Mouse (Mus musculus) MEL (cell line): Measurements from ENCODE around the gene Nell2. TPM values are rescaled to one million over a fixed set of nuclear protein-coding genes. Genes with fewer than 3 reads are reported as not detected.

Experiments used
- DNase-seq: peaks from one replicate; pipeline ENCODE4 v3.0.0; 2011; ENCODE audit warnings: low read depth, low spot score
- H3K27ac ChIP-seq: 2 replicates; pipeline ENCODE4 v1.5.1; 2012; ENCODE audit warnings: low read depth, mild to moderate bottlenecking, control low read depth, low read length, moderate library complexity; ENCODE audit not compliant: control insufficient read depth
- H3K27me3 ChIP-seq, 2 experiments: fragments of 150-350 bp in 1 of 2; sonication (generic) in 1 of 2; 2 replicates each; pipeline ENCODE4 v1.6.1; 2012; ENCODE audit warnings: low read length in 2 of 2, mild to moderate bottlenecking in 2 of 2, improper control_type of control experiment in 1 of 2, moderate library complexity in 1 of 2; ENCODE audit not compliant: insufficient read depth in 2 of 2, control insufficient read depth in 1 of 2
- H3K36me3 ChIP-seq, 2 experiments: 2 replicates each; pipeline ENCODE4 v1.6.1; 2012 to 2014; ENCODE audit warnings: low read length in 2 of 2, improper control_type of control experiment in 1 of 2, inconsistent platforms in 1 of 2, mild to moderate bottlenecking in 1 of 2; ENCODE audit not compliant: insufficient read depth in 2 of 2, control insufficient read depth in 1 of 2
- H3K4me1 ChIP-seq, 2 experiments: fragments of 150-350 bp in 1 of 2; sonication (generic) in 1 of 2; 2 replicates each; pipeline ENCODE4 v1.6.1; 2012; ENCODE audit warnings: low read length in 2 of 2, improper control_type of control experiment in 1 of 2, mild to moderate bottlenecking in 1 of 2; ENCODE audit not compliant: insufficient read depth in 2 of 2, control insufficient read depth in 1 of 2
- H3K4me3 ChIP-seq, 2 experiments: fragments of 150-350 bp in 1 of 2; sonication (generic) in 1 of 2; 2 replicates each; pipeline ENCODE4 v1.5.1; 2012; ENCODE audit warnings: low read depth in 2 of 2, low read length in 2 of 2, mild to moderate bottlenecking in 2 of 2, moderate library complexity in 2 of 2, control low read depth in 1 of 2, improper control_type of control experiment in 1 of 2; ENCODE audit not compliant: control insufficient read depth in 1 of 2, insufficient read depth in 1 of 2
- H3K79me2 ChIP-seq: 2 replicates; pipeline ENCODE4 v1.6.1; 2012; ENCODE audit warnings: mild to moderate bottlenecking, low read length, moderate library complexity; ENCODE audit not compliant: control insufficient read depth, poor library complexity, insufficient read depth
- H3K9ac ChIP-seq: 2 replicates; pipeline ENCODE4 v1.6.1; 2012; ENCODE audit warnings: low read depth, mild to moderate bottlenecking, control low read depth, low read length, moderate library complexity; ENCODE audit not compliant: control insufficient read depth, poor library complexity, severe bottlenecking
- H3K9me3 ChIP-seq: fragments of 150-350 bp; sonication (generic); replicated peaks from 2 replicates; pipeline ENCODE4 v1.6.1; 2012; ENCODE audit warnings: mild to moderate bottlenecking, low read length, improper control_type of control experiment, moderate library complexity; ENCODE audit not compliant: insufficient read depth
- BHLHE40 ChIP-seq: IDR thresholded peaks from 2 replicates; pipeline ENCODE4 v1.6.1; 2012; ENCODE audit warnings: low read depth, mild to moderate bottlenecking, inconsistent platforms, low read length, improper control_type of control experiment, borderline replicate concordance
- CTCF ChIP-seq, 3 experiments: IDR thresholded peaks in 2 of 3; conservative IDR thresholded peaks in 1 of 3; 2 replicates each; pipeline ENCODE4 v1.5.1; 2011 to 2012; ENCODE audit warnings: low read length in 3 of 3, low read depth in 2 of 3, mild to moderate bottlenecking in 2 of 3, improper control_type of control experiment in 1 of 3, inconsistent platforms in 1 of 3, mixed read lengths in 1 of 3, moderate library complexity in 1 of 3; ENCODE audit not compliant: control insufficient read depth in 1 of 3, insufficient read depth in 1 of 3, poor library complexity in 1 of 3, severe bottlenecking in 1 of 3
- EP300 ChIP-seq, 2 experiments: IDR thresholded peaks; 2 replicates each; pipeline ENCODE4 v1.6.1; 2011; ENCODE audit warnings: improper control_type of control experiment in 2 of 2, low read length in 2 of 2, low read depth in 1 of 2, mild to moderate bottlenecking in 1 of 2
- ETS1 ChIP-seq: IDR thresholded peaks from 2 replicates; pipeline ENCODE4 v1.6.1; 2012; ENCODE audit warnings: low read depth, mild to moderate bottlenecking, inconsistent platforms, low read length, improper control_type of control experiment, moderate library complexity
- GABPA ChIP-seq: IDR thresholded peaks from 2 replicates; pipeline ENCODE4 v1.6.1; 2012; ENCODE audit warnings: low read depth, mild to moderate bottlenecking, inconsistent platforms, low read length, improper control_type of control experiment, moderate library complexity
- HCFC1 ChIP-seq: IDR thresholded peaks from 2 replicates; pipeline ENCODE4 v1.6.1; 2012; ENCODE audit warnings: low read depth, mild to moderate bottlenecking, inconsistent platforms, low read length, improper control_type of control experiment, moderate library complexity
- MAX ChIP-seq: IDR thresholded peaks from 2 replicates; pipeline ENCODE4 v1.6.1; 2011; ENCODE audit warnings: low read length, improper control_type of control experiment
- MAZ ChIP-seq: IDR thresholded peaks from 2 replicates; pipeline ENCODE4 v1.6.1; 2012; ENCODE audit warnings: low read depth, mild to moderate bottlenecking, inconsistent platforms, low read length, improper control_type of control experiment
- MEF2A ChIP-seq: IDR thresholded peaks from 2 replicates; pipeline ENCODE4 v1.6.1; 2014; ENCODE audit warnings: low read depth, mild to moderate bottlenecking, inconsistent platforms, low read length, improper control_type of control experiment; ENCODE audit not compliant: poor library complexity, insufficient replicate concordance, severe bottlenecking; ENCODE audit errors: extremely low read depth
- MYB ChIP-seq: IDR thresholded peaks from 2 replicates; pipeline ENCODE4 v1.6.1; 2011; ENCODE audit warnings: mild to moderate bottlenecking, low read depth, low read length, improper control_type of control experiment
- NELFE ChIP-seq: IDR thresholded peaks from 2 replicates; pipeline ENCODE4 v1.6.1; 2011; ENCODE audit warnings: low read depth, low read length, improper control_type of control experiment
- NRF1 ChIP-seq: IDR thresholded peaks from 2 replicates; pipeline ENCODE4 v1.6.1; 2014; ENCODE audit warnings: low read depth, mild to moderate bottlenecking, inconsistent platforms, low read length, improper control_type of control experiment, moderate library complexity; ENCODE audit not compliant: poor library complexity, insufficient read depth, severe bottlenecking
- POLR2A ChIP-seq, 2 experiments: IDR thresholded peaks; 2 replicates each; pipeline ENCODE4 v1.6.1; 2011 to 2012; ENCODE audit warnings: low read length in 2 of 2, mild to moderate bottlenecking in 2 of 2, control low read depth in 1 of 2, improper control_type of control experiment in 1 of 2, low read depth in 1 of 2, moderate library complexity in 1 of 2; ENCODE audit not compliant: control insufficient read depth in 1 of 2, insufficient read depth in 1 of 2, poor library complexity in 1 of 2
- POLR2AphosphoS2 ChIP-seq: IDR thresholded peaks from 2 replicates; pipeline ENCODE4 v1.6.1; 2011; ENCODE audit warnings: low read length, improper control_type of control experiment
- POLR2AphosphoS5 ChIP-seq: IDR thresholded peaks from 2 replicates; pipeline ENCODE4 v1.6.1; 2012; ENCODE audit warnings: low read depth, borderline replicate concordance, mild to moderate bottlenecking, inconsistent platforms, low read length, moderate library complexity, mixed read lengths
- RCOR1 ChIP-seq: IDR thresholded peaks from 2 replicates; pipeline ENCODE4 v1.6.1; 2012; ENCODE audit warnings: low read depth, mild to moderate bottlenecking, inconsistent platforms, low read length, improper control_type of control experiment
- SMC3 ChIP-seq: IDR thresholded peaks from 2 replicates; pipeline ENCODE4 v1.6.1; 2011; ENCODE audit warnings: low read depth, low read length, improper control_type of control experiment
- TBP ChIP-seq: IDR thresholded peaks from 2 replicates; pipeline ENCODE4 v1.8.0; 2011; ENCODE audit warnings: low read depth, low read length, improper control_type of control experiment
- UBTF ChIP-seq: IDR thresholded peaks from 2 replicates; pipeline ENCODE4 v1.6.1; 2012; ENCODE audit warnings: low read depth, mild to moderate bottlenecking, inconsistent platforms, low read length, improper control_type of control experiment, moderate library complexity, borderline replicate concordance; ENCODE audit not compliant: insufficient read depth
- USF2 ChIP-seq, 2 experiments: IDR thresholded peaks; 2 replicates each; pipeline ENCODE4 v1.6.1; 2011 to 2012; ENCODE audit warnings: improper control_type of control experiment in 2 of 2, low read length in 2 of 2, borderline replicate concordance in 1 of 2, inconsistent platforms in 1 of 2, low read depth in 1 of 2, mild to moderate bottlenecking in 1 of 2; ENCODE audit not compliant: insufficient read depth in 1 of 2
- ZC3H11A ChIP-seq: IDR thresholded peaks from 2 replicates; pipeline ENCODE4 v1.6.1; 2012; ENCODE audit warnings: low read depth, mild to moderate bottlenecking, inconsistent platforms, low read length, improper control_type of control experiment
- ZMIZ1 ChIP-seq: IDR thresholded peaks from 2 replicates; pipeline ENCODE4 v1.6.1; 2012; ENCODE audit warnings: low read depth, mild to moderate bottlenecking, inconsistent platforms, low read length, improper control_type of control experiment, moderate library complexity
- ZNF384 ChIP-seq: IDR thresholded peaks from 2 replicates; pipeline ENCODE4 v1.6.1; 2012; ENCODE audit warnings: low read depth, mild to moderate bottlenecking, inconsistent platforms, low read length, improper control_type of control experiment
- polyA plus RNA-seq, 2 experiments: library from polyadenylated mRNA; stranded (reverse) in 1 of 2; unstranded in 1 of 2; fragments of >175 nt in 1 of 2; fragments of >200 nt in 1 of 2; gene quantifications; 2 replicates each; pipeline versions ENCODE4 v1.2.1 to v1.2.4; 2012; ENCODE audit warnings: low replicate concordance in 2 of 2, low read depth in 1 of 2; ENCODE audit not compliant: insufficient read length in 2 of 2, insufficient read depth in 1 of 2, missing spikeins in 1 of 2
- total RNA-seq: library from RNA; depleted of rRNA; stranded (reverse); fragments of 300-350 nt; gene quantifications from 2 replicates; pipeline ENCODE4 v1.2.3, GENCODE M21; 2012

Nell2 gene
- total and polyA plus RNA-seq, 3 experiments: not detected

DNA sequence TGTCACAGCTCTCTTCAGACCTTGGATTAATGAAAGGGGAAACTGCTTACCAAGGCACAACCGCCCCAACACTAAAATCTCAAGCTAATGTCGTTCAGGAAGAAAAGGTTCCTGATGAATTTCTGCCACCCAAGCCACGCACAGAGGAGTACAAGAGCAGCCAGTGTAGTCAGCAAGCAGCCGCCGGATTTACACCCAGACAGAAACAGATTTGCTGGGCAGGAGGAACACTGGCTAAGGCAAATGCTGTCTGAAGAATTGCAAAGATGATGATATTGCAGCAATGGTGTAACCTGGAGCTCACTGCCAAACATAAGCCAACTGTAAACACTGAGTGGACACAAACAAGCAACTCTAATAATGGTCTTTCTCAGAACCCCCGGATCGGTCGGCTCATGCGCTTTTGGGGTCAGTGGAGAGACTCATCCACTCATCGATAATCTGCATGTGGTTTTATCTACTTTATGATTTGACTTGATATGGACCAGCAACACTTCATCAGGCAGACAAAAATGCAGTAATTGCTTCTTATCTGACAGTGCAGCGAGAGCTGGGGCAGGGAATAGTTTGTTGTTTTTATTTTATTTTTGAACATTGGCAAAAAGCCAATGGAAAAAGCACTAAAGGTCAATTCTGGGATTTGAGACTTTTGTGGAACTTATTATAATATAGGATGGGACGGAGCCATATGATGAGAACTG lies 389.5 kb downstream of the Nell2 start:
- H3K27me3 ChIP-seq: no peaks in the 10 kb centered on the region
- no peak for TF ChIP-seq HCFC1
- TF ChIP-seq CTCF (IDR thresholded peaks at IDR 0.05 in 2 of 3, conservative IDR thresholded peaks at IDR 0.05 in 1 of 3; ENCODE audit: control insufficient read depth in 1 of 3, insufficient read depth in 1 of 3, low read depth in 2 of 3, low read length in 3 of 3, poor library complexity in 1 of 3, severe bottlenecking in 1 of 3): no peak
- no peak for TF ChIP-seq POLR2AphosphoS5
- no peak for TF ChIP-seq UBTF
- TF ChIP-seq ZMIZ1: no peak
- TF ChIP-seq POLR2AphosphoS2: no peak
- TF ChIP-seq RCOR1: no peak
- no peak for TF ChIP-seq EP300 (IDR thresholded peaks at IDR 0.05; ENCODE audit: low read depth in 1 of 2, low read length in 2 of 2)
- no peak for TF ChIP-seq GABPA
- TF ChIP-seq USF2 (IDR thresholded peaks at IDR 0.05; ENCODE audit: borderline replicate concordance in 1 of 2, insufficient read depth in 1 of 2, low read depth in 1 of 2, low read length in 2 of 2): no peak
- TF ChIP-seq MAZ: no peak
- no peak for TF ChIP-seq MYB
- H3K4me3 ChIP-seq: no peak overlapping the region
- no peaks in the 10 kb centered on the region for H3K36me3 ChIP-seq
- no peak overlapping the region for H3K9ac ChIP-seq
- H3K27ac ChIP-seq: no peak overlapping the region
- H3K9me3 ChIP-seq: no peaks in the 10 kb centered on the region; the same call in 1 of the 2 replicates
- H3K79me2 ChIP-seq: no peaks in the 10 kb centered on the region
- no peaks in the 10 kb centered on the region for H3K4me1 ChIP-seq
- no peak for DNase-seq

- no peak overlapping the region for H3K4me3 ChIP-seq
- TF ChIP-seq ETS1 (no peak), MEF2A (no peak), ZNF384 (no peak), TBP (no peak), CTCF (IDR thresholded peaks at IDR 0.05 in 2 of 3, conservative IDR thresholded peaks at IDR 0.05 in 1 of 3; ENCODE audit: control insufficient read depth in 1 of 3, insufficient read depth in 1 of 3, low read depth in 2 of 3, low read length in 3 of 3, poor library complexity in 1 of 3, severe bottlenecking in 1 of 3) (no peak), NELFE (no peak), BHLHE40 (no peak), MAX (no peak), POLR2AphosphoS5 (no peak), HCFC1 (no peak), POLR2A (IDR thresholded peaks at IDR 0.05; ENCODE audit: control insufficient read depth in 1 of 2, insufficient read depth in 1 of 2, low read depth in 1 of 2, low read length in 2 of 2, poor library complexity in 1 of 2) (no peak), EP300 (IDR thresholded peaks at IDR 0.05; ENCODE audit: low read depth in 1 of 2, low read length in 2 of 2) (no peak), ZC3H11A (no peak), NRF1 (no peak), SMC3 (no peak), GABPA (no peak), UBTF (no peak), ZMIZ1 (no peak)
- no peaks in the 10 kb centered on the region; the same call in 1 of the 2 replicates for H3K9me3 ChIP-seq
- H3K4me1 ChIP-seq: no peaks in the 10 kb centered on the region
- H3K27ac ChIP-seq: no peak overlapping the region
- no peak overlapping the region for H3K9ac ChIP-seq
- H3K36me3 ChIP-seq: no peaks in the 10 kb centered on the region
- no peaks in the 10 kb centered on the region for H3K27me3 ChIP-seq
- DNase-seq: no peak
- H3K79me2 ChIP-seq: no peaks in the 10 kb centered on the region
Measured at GRCm38 (mm10) chr15:95137018-95137810, 391.1 kb downstream of the Nell2 start.
